Mouse (Mus musculus) left cerebral cortex, postnatal 36 days (tissue): Measurements from ENCODE around the gene Gm38394. TPM values are rescaled to one million over a fixed set of nuclear protein-coding genes. Genes with fewer than 3 reads are reported as not detected.
"Not testable (repeated sequence)": the region's sequence is repeated elsewhere in the genome, so short reads cannot be mapped to it uniquely, and the experiment has no call there.

Experiments used
- DNase-seq, 2 experiments: peaks; one replicate each; pipeline ENCODE4 v3.0.0; 2021 to 2022; ENCODE audit warnings: low spot score in 2 of 2, mixed read lengths in 1 of 2
- intact Hi-C: fragments of 180-260 bp; cut with DNase I; formaldehyde crosslinking; loops from one replicate; pipeline ENCODE4 v1.15.1; 2025
- total RNA-seq, 2 experiments: library from RNA; stranded (reverse); gene quantifications; 2 replicates each; pipeline ENCODE4 v1.2.3; 2021

Gm38394 gene
- 10 to 100 TPM; 19.8 to 32.2 TPM for total RNA-seq

DNA sequence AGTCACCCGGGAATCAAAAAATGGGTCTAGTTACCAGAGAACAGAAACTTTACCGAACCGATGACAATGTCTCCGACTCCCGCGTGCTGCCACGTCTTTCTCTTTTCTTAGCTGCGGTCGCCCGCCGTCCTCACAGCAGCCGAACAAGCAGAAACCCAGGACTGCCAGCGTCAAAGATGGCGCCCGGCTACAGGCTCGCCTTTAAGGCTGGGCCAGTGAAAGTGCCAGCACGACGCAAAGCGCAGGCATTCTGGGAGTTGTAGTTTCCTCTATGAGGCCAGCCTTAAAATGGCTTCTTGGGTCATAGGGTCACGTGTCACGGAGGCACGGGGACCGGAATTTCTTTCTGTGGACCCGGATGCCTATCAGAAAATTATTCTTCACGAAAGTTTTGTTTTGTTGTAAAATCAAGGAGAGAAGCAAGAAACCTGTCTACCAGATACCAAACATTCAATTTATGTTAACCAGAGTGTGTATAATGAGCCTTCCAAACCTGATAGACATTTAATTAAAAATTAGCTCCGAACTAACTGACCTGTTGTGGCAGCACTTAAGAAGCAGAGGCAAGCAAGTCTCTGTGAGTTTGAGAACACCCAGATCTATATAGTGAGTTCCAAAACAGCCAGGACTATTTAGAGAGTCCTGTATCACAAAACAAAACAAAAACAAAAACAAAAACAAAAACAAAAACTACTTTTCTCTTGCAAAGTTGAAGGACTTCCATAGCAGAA is at the start of gene Gm38394:
Gene Gm38394 (minus strand): TSS at position 116 of the 731 bp plus-strand sequence.
- intact Hi-C loops, result no loop called here
- DNase-seq, result peak; percentile 91 to 92

DNA sequence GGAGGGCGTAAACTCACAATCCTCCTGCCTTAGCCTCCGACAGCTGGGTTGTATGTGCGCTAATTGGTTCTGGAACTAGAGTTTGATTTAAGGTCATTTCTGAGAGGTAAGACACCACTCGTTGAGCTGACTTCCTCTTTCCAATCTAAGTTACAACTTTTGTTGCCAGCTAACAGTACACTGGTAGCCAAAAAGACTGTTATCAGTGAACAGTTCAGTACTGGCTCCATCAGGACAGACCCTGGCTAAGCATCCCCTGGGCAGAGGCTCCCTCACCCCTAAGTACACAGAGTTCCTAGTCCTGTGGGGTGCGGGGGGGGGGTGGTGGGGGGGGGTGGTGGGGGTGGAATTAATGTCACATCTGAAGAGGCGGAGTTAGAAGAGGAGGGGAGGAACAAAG is 49.8 kb upstream of the Gm38394 start:
- DNase-seq, result no peak
- intact Hi-C loops, result no loop called here

DNA sequence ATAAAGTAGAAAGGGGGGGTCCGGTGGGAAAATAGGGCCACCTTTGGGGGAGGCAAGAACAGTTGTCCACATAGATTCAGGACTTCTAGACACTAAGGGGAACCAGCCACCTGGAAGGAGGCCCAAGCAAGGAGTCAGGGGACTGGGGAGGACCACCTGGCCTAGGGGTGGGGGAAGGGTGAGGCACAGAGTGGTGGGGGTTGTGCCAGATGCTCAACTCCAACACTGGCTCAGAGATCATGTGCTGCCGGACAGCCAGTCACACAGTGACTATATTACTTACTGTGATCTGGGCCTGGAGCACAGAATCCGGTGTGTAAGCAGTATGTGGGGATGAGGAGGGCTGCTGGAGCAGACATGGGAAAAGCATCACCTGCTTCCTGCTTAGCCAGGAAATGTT is 48.2 kb upstream of the Gm38394 start:
- DNase-seq, result no peak
- intact Hi-C loops, result no loop called here

DNA sequence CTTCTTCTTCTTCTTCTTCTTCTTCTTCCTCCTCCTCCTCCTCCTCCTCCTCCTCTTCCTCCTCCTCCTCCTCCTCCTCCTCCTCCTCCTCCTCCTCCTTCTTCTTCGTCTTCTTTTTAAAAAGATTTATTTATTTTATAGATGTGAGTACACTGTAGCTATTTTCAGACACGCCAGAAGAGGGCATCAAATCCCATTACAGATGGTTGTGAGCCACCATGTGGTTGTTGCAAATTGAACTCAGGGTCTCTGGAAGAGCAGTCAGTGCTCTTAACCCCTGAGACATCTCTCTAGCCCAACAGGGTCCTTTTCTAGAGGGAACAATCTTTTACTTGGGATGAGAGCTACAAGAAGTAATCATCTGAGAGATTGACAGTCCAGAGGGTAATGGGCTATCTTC is 40.7 kb upstream of the Gm38394 start:
- DNase-seq, intact Hi-C loops: not testable (repeated sequence)

DNA sequence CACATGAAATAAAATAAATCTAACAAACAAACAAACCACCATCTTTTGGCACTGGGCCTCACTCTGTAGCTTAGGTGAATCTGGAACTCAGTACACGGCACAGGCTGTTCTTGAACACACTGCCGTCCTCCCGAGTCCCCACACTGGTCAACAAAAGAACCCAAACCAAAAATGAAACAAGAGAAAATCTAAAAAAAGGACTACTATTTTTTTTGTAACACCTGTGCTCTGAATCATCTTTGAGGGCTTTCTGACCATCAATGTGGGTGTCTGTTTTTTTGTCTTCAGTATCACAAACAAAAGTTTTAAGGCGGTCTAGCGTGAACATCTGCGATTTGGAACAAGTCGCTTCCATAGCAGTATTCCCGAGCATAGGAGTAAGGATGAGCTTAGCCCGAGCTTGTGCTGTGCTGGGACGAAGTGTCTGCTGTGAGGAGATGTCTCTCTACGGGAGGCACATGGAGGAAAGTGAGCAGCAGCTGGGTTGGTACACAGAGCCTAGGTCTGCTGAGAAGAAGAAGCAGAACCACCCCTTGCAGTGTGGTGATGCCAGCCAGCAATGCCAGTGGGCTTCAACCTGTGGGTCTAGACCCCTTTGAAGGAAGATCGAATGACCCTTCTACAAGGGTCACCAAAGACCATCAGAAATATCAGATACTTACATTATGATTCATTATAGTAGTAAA is 37.0 kb upstream of the Gm38394 start:
- DNase-seq, result no peak
- intact Hi-C loops, result no loop called here

DNA sequence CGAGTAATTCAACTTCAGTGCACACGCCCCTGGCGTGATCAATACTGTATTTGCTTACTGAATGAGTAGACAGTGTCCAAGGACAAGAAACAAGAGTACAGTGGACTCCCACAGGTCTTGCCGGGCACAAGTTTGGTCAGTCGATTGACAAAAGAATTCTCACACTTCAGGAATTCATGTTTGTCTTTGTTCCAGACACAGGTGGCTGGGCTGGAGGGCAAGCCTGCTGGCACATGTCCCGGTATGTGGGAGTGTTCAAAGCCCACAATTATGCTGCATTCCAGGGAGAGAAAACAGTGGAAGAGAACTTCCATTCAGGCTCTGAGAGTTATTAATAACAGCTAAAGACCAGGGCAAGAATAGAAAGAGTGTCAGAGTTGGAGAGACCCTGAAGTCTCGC is 34.8 kb upstream of the Gm38394 start:
- intact Hi-C loops, result no loop called here
- DNase-seq, result no peak

DNA sequence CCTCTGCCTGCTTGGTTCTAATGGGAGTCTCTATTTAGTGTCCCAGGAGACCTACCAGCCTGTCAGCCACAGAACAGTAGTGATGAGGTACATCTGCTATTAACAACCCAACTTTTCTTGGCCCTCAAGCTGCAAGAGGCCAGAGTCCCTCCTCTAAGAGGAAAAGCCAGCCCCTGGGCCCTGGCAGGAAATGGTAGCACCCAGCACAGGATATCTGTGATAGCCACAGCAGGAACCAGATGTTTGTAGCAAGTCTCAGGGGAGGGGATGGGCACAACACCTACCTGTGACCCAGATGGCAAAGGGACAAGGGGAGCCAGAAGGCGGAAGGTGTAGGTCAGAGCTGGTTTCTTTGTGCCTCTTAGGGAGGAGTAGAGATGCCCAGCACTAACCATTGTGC is 33.8 kb upstream of the Gm38394 start:
- no peak for DNase-seq
- intact Hi-C loops, result no loop called here

DNA sequence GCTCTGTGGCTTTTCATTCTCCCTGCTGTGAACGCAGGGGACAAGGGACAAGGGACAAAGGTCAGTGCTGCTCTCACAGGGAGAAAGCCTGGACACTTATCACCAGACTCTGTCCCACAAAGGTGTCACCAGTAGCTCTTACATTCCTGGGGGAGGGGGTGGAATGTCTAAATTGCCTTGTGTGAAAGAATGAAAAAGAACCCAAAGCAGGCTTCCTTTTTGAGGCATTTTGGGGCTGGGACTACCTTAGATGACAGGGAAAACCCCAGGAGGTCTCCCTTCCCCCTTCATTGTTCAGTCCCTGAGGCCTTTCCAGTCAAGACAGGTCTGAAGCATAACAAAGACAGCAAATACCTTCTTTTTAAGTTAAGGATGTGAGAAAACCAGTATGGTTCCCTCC is 33.2 kb upstream of the Gm38394 start:
- no peak for DNase-seq
- intact Hi-C loops, result no loop called here

DNA sequence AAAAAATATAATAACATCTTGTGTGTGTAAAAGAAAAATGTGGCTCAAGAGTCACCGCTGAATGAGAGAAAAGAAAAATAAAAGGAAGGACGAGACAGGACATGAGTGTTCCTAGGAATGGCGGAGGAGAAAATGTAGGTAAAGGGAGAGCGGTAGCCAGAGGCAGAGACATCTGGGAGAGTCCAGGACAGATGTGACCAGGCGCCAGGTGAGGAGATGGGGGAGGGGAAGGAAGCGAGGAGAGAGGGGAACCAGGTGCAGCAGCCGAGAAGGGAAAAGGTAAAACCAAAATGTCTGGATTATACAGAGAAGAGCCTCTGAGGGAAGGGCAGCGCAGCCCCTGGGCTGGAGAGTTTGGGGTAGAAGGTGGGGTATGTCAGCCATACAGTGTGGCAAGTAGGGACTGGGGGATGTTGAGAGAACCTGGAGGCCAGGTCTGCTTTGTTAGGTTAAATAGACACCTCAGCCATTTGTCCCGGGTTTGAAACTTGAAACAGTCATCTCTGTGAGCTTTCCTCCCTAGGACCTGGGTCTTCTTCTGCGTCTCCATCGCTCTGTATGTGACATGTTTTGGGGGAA is 32.5 kb upstream of the Gm38394 start:
- intact Hi-C loops, result no loop called here

DNA sequence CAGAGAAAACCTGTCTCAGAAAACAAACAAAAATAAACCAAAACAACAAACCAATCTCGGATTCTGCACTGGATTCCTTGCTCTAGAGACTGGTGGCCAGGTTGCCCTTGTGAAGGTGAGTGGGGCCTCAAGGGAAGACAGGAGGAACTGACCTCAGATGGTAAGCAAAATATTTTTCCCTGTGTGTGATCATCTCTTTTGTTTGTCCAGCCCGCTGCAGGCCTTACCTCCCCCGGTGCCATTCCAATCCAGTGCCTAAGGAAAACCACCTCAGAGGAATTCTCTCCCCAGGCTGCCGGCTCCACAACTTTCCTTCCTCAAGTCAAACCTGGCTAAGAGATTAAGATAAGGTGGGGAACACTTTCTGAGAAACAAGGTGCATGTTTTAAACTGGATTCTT is 31.1 kb upstream of the Gm38394 start:
- DNase-seq, result no peak
- intact Hi-C loops, result no loop called here

More for the DNA sequence above, 32.5 kb upstream of the Gm38394 start:
- DNase-seq, result no peak

DNA sequence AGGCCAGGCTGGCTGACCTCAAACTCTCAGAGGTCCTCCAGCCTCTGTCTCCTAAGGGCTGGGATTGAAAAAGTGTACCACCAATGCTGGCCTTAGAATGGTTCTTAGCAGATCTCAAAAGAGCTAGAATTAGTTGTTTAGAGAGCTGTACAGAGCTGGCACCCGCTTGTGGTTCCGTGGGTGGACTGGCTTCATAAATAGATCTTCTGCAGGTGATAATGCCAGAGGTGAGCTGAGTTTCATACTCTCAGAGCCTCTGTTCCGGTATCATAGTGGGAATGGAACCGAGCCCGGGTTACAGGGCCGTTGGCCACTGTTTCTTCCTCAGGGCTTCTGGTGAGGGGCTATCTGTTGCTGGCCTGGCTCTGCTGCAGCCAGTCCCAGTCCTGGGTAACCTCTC is 29.9 kb upstream of the Gm38394 start:
- intact Hi-C loops, result no loop called here
- no peak for DNase-seq

DNA sequence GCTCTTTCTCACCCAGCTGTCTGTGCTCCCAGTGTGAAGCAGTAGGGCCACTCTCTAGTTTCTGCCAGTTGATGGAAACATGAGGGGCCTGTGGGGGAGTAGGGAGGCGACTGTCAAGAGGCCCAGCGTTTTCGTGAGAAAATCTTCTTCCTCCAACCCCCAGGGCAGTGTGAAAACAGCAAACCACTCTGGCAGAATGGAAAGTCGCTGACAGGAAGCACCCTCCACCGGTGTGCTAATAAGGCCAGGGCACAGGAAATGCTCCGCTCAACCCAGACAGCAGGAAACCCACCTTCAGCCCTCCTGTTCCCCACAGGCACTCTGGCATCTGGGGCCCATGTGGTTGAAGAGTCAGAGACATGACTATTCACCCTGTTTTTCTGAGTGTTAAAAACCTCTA is 28.8 kb upstream of the Gm38394 start, which contains the start of gene Lax1:
Gene Lax1 (minus strand): TSS at position 212 of the 400 bp plus-strand sequence.
- intact Hi-C loops, result no loop called here
- no peak for DNase-seq

DNA sequence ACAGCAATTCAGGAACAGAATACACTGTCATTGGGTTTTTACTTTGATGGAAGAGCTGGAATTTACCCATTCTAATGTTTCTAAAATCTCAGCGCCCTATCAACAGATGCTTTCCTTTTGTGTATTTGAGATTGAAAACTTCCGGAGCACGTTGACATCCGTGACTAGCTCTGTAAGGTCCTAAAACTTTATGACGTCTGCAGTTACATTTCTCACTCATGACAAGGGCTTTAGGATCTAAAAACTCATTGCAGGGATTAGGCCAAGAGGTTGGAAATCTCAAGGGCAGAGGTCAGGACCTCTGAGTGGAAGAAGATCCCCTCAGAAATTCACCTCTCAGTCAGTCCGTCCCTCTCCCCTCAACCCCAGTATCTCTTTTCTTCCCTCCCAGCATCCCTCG is 27.2 kb upstream of the Gm38394 start:
- DNase-seq, result no peak
- intact Hi-C loops, result no loop called here

DNA sequence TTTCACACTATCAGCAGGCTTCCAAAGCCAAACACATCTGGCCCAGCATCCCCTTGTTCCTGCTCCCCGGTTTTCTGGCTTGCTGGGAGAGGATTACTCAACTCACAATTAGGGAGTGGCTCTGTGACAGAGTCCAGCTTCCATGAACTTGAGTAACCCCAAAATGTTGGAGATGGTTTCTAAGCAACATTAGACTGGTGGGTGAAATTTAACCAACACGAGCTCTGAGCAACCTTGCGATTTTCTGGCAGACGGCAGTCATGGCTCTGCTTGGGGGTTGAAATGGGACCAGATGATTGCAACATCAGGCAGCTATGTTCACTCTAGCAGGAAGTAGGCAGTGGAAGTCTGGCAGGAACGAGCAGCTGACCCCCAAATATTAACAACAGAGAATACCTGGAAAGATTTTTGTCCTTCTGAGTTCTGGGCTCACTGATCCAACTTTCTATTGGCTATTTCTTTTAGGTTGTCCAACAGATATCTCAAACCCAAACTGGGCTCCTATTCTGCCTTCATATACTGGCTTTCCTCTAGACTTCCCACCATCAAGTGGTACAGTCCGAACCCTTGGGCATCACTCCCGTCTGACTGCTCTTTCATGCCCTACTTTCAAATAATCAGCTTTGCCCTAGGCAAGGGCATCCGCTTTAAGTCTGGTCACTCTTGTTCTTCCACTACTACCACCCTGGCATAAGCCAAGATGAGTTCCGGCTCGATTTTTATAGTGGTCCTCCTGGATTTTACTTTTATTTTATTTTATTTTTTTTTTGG is 24.8 kb upstream of the Gm38394 start:
- DNase-seq, result no peak
- intact Hi-C loops, result no loop called here

DNA sequence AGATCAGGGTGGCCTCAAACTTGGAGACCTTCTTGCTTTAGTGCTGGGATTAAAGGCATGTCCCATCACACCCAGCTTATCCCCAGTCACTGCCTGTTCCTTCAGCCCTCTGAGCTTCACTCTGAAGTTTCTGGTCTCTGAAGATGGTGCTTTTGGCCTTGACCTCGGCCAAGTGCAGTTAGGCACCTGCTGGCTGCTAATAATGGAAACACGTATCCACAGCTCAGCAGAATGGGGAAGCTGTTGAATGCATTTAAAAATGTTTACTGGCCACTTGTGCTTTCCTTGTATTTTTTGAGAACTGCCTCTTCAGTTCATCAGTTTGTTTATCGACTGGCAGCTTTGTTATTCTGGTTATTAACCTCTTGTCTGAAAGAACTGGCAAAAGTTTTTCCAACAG is 10.7 kb upstream of the Gm38394 start:
- DNase-seq, result no peak
- intact Hi-C loops, result no loop called here

DNA sequence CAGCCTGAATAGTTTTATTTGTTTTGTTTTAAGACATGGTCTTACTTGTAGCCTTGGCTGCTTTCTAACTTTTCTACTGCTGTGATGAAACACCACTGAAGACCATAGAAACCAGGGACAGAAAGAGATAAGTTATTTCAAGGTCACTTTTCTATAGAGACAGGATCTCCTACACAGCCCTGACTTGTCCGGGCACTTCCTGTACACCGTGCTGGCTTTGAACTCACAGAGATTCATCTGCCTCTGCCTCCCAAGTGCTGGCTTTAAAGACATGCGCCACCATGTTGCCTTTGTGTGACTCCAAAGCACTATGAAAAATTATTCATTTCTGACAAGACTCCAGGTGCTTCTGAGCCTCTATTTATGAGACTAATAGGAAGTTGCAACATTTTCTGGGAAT is 10.1 kb upstream of the Gm38394 start:
- intact Hi-C loops, result no loop called here
- no peak for DNase-seq

DNA sequence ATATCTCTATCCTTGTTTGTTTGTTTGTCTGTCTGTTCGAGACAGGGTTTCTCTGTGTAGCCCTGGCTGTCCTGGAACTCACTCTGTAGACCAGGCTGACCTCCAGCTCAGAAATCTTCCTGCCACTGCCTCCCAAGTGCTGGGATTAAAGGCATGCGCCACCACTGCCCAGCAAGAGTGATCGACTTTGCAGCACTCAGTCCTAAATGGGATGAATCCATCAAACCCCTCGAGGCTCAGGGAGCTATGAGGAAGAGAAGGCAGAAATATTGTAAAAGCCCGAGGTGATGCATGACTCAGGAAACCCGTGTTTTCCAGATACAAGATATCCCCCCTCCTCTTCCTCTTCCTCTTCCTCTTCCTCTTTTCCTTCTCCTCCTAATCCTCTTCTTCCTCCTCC is 9.7 kb upstream of the Gm38394 start:
- intact Hi-C loops, result no loop called here
- DNase-seq, result no peak

DNA sequence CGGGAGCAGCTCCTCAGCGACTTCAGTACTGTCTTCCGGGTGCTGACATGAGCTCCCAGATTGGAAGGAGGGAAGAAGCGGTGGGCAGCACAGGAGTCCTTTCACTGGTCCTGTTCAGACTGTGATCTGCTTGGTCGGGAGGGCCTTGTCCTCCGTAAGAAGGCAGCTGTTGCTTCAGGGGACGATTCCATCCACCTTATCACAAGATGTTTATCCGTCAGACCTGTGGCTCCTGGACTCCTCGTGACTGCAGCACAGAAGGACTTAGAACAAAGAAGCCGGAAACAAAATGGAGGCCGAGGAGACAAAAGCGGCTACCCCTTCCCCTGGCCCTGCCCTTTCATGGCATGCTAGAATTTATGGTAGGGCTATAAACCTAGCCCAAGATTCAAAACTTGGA is 9.1 kb upstream of the Gm38394 start:
- intact Hi-C loops, result no loop called here
- DNase-seq, result no peak

DNA sequence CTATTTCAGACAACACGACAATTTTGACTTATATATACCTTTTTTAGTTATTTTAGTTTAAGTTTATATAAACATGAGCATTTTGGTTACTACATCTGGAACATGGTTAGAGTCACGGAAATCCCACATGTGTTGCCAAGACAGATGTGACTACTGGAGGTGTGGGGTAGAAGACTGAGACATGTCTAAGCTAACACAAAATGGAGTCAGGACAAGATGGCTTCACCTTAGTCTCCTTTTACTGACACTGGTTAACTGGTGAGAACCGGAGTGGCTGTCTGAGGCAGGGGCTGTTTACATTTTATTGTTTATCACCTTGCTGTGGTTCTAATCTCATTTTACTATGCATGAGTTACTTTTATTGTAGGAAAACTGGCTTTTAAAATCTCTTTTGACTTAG is 7.5 kb upstream of the Gm38394 start:
- intact Hi-C loops, result no loop called here
- no peak for DNase-seq

DNA sequence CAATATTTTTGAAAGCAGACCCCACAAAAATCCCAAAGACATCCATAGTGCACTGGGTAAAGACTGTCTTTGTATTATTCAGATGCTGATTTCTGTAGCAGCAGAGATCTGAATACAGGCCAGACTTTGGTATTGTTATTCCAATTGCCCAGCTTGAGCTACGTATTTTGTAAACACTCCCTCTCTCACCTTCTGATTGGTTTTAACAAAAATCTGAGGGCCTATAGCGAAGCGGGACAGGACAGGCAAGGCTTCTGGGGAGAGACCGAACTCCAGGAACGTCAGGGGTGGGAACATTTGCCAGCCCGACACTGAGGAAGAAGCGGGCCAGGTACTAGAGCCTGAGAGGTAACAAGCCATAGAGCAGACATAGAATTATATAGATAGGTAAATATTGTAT is 6.6 kb upstream of the Gm38394 start:
- DNase-seq, result no peak
- intact Hi-C loops, result no loop called here
